Mouse (Mus musculus) E14TG2a.4 (cell line): Measurements from ENCODE around the gene Auts2.

Source experiments
- H3K27me3 ChIP-seq: 2 replicates; pipeline ENCODE4 v1.6.1; 2014; ENCODE audit warnings: low read length, control low read depth; ENCODE audit not compliant: insufficient read depth
- H3K36me3 ChIP-seq: 2 replicates; pipeline ENCODE4 v1.6.1; 2014; ENCODE audit warnings: low read length, control low read depth; ENCODE audit not compliant: insufficient read depth
- H3K4me1 ChIP-seq: replicated peaks from 2 replicates; pipeline ENCODE4 v1.6.1; 2014; ENCODE audit warnings: low read depth, low read length, control low read depth
- H3K4me3 ChIP-seq: replicated peaks from 2 replicates; pipeline ENCODE4 v1.5.1; 2014; ENCODE audit warnings: mild to moderate bottlenecking, low read length
- H3K9me3 ChIP-seq: 2 replicates; pipeline ENCODE4 v1.6.1; 2014; ENCODE audit warnings: low read length, control low read depth
- CTCF ChIP-seq: conservative IDR thresholded peaks from 2 replicates; pipeline ENCODE4 v1.5.1; 2014; ENCODE audit warnings: low read length
- NANOG ChIP-seq: IDR thresholded peaks from 2 replicates; pipeline ENCODE4 v1.6.1; 2014; ENCODE audit warnings: borderline replicate concordance, low read length, mixed read lengths
- POU5F1 ChIP-seq: IDR thresholded peaks from 2 replicates; pipeline ENCODE4 v1.6.1; 2014; ENCODE audit warnings: low read length, borderline replicate concordance

Gene Auts2

GRCm38 (mm10) chr5:132490326-132490725 is 52.8 kb downstream of the Auts2 start:
- TF ChIP-seq POU5F1 (no peak), NANOG (no peak), CTCF (no peak)
- 0 out of 2 replicates have a peak, but pooled peaks cover 3% of the 10 kb centered on the region for H3K27me3 ChIP-seq
- peaks cover 12% of the 10 kb centered on the region for H3K4me1 ChIP-seq
- no peak overlapping the region for H3K4me3 ChIP-seq
- no peaks in the 10 kb centered on the region for H3K9me3 ChIP-seq
- H3K36me3 ChIP-seq: no peaks in the 10 kb centered on the region

DNA sequence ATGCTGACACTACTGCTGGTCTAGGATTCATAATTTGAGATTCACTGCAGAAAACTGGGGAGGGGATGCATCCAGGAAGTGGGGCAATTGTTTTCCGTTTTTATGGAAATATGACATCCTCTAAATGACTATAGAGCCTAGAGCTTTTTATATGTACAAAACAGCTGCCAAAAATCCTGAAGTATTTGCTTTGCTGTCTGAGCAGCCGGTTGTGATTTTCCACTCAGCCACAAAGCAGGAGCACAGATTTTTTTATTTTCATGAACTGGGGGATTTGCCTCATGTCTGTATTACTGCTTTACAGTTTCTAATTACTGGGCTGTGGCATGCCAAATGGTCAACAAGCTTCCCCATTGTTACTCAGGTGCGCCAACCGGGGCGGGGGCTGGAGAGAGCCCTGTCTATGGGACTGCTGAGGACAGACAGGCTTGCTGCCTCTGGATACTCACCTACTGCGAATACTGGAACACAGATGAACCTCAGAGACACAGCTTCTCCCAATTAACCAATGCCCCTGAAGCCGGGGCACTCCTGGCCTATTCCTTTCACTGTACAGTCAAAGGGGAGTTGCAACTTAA is 53.3 kb downstream of the Auts2 start:
- H3K36me3 ChIP-seq: no peaks in the 10 kb centered on the region
- H3K9me3 ChIP-seq: no peaks in the 10 kb centered on the region
- peaks cover 4% of the 10 kb centered on the region; the same call in 1 of the 2 replicates for H3K27me3 ChIP-seq
- TF ChIP-seq CTCF (no peak), POU5F1 (no peak)
- H3K4me3 ChIP-seq: no peak overlapping the region
- peaks cover 12% of the 10 kb centered on the region for H3K4me1 ChIP-seq

GRCm38 (mm10) chr5:132486831-132487230 is 56.3 kb downstream of the Auts2 start:
- no peak for TF ChIP-seq POU5F1
- no peak for TF ChIP-seq CTCF
- TF ChIP-seq NANOG: no peak
- Histone ChIP-seq H3K9me3 (no peaks in the 10 kb centered on the region), H3K27me3 (peaks cover 21% of the 10 kb centered on the region), H3K4me1 (peaks cover 8% of the 10 kb centered on the region), H3K4me3 (no peak overlapping the region), H3K36me3 (no peaks in the 10 kb centered on the region)

DNA sequence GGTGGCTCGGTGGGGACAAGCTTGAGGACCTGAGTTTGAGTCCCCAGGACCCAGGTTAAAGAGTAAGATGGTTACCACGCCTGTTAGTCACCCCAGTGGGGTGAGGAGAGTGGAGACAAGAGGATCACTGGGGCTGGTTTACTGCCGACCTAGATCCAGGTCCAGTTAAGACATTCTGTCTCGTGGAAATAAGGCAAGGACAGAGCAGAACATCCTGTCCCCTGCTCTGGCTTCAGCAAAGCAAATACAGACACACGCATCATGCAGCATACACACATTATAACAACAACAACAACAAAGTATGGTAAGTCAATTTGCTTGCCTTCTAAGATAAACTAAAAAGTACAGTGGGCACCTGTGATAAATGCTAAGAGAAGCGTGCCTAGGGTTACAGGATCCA is 57.1 kb downstream of the Auts2 start:
- Histone ChIP-seq H3K27me3 (peaks cover 24% of the 10 kb centered on the region), H3K4me3 (no peak overlapping the region), H3K9me3 (no peaks in the 10 kb centered on the region), H3K4me1 (no peaks in the 10 kb centered on the region), H3K36me3 (no peaks in the 10 kb centered on the region)
- TF ChIP-seq CTCF (no peak), POU5F1 (no peak), NANOG (no peak)

DNA sequence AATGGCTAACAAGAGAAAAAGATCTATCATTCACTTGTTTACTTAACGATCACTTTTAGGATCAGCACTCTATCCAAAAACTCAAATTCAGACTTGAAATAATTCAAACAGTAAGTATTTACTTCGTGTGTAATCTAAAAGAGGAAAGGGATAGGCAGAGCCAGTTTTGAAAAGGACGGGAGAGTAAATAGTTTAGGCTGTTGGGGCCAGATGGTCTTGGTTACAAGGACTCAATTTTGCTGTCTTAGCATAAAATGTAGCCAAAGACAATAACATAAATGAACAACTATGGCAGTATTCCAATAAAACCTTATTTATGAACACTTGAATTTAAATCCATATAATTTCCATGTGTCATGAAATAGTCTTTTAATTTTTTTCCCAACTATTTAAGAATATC is 57.7 kb downstream of the Auts2 start:
- H3K4me1 ChIP-seq: no peaks in the 10 kb centered on the region
- H3K27me3 ChIP-seq: peaks cover 28% of the 10 kb centered on the region
- no peaks in the 10 kb centered on the region for H3K9me3 ChIP-seq
- H3K36me3 ChIP-seq: no peaks in the 10 kb centered on the region
- TF ChIP-seq CTCF (no peak), POU5F1 (no peak), NANOG (no peak)
- H3K4me3 ChIP-seq: no peak overlapping the region

DNA sequence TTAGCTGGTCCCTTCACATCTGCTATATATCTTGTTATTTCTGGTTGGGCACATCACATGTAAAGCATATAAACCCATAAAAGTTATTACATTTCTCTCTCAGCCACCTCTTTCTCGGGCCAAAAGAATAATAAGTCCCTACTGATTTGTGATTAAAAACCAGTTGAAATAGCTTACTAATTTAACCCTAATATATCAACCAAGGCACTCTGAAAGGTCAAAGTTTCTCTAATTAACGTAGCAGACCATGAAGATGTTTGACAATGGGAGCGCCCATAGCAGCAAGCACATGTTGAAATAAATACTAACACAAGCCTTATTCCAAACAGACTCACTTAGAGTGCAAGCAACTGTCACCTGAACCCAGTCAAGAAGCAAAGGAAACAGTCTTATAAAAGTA is 61.7 kb downstream of the Auts2 start:
- TF ChIP-seq POU5F1 (no peak), CTCF (no peak), NANOG (no peak)
- no peaks in the 10 kb centered on the region for H3K36me3 ChIP-seq
- peaks cover 18% of the 10 kb centered on the region for H3K4me1 ChIP-seq
- no peaks in the 10 kb centered on the region for H3K9me3 ChIP-seq
- no peak overlapping the region for H3K4me3 ChIP-seq
- peaks cover 35% of the 10 kb centered on the region for H3K27me3 ChIP-seq

- TF ChIP-seq POU5F1 (no peak), NANOG (no peak), CTCF (no peak)
- H3K4me3 ChIP-seq: no peak overlapping the region
- H3K4me1 ChIP-seq: peaks cover 18% of the 10 kb centered on the region
- H3K36me3 ChIP-seq: no peaks in the 10 kb centered on the region
- H3K9me3 ChIP-seq: no peaks in the 10 kb centered on the region
- H3K27me3 ChIP-seq: peaks cover 35% of the 10 kb centered on the region
Measured at GRCm38 (mm10) chr5:132480461-132480860, 62.7 kb downstream of the Auts2 start.

DNA sequence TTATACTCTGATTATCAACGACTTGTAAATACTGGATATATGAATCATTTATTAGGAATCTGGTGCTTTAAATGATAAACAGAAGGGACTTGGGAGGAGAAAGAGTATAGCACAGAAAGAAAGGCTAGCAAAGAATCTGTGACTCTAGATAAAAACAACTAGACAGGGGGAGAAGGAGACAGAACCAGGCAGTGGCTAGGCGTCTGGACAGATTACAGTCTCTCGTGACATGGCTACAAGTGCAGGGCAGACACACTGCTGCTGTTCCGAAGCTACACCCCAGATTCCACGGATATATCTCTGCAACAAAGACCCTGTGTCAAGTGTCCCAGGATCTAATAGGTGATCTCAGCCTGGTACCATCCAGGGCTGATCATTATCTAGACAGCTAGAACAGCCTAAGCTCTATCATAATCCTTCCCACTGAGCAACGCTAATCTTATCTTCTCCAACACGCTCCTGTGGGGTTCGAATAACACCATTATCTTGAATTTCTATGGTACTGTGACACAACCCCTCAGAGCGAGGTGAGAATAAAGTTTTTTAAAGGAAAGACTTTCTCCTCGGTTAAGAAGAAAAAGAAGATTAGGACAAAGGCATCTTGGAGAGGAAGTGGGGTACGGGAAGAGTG is 63.8 kb downstream of the Auts2 start:
- no peak for TF ChIP-seq CTCF
- no peak for TF ChIP-seq POU5F1
- Histone ChIP-seq H3K36me3 (no peaks in the 10 kb centered on the region), H3K9me3 (no peaks in the 10 kb centered on the region), H3K27me3 (peaks cover 39% of the 10 kb centered on the region), H3K4me1 (peaks cover 18% of the 10 kb centered on the region), H3K4me3 (no peak overlapping the region)

DNA sequence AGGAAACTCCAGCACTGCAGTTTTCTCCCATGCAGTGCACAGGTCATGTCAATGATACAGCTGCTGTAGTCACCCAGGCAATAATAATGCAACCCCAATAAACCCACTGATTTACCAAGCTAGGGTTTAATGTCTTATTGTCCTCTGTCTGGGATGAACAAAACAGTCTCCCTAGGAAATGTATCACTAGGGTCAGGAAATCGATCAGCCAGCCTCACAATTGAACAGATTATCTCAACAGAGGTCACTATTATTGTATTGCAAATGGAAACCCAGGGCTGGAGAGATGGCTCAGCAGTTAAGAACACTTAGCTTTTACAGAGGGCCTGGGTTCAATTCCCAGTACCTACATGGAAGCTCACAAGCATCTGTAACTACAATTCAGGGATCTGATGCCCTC is 65.6 kb downstream of the Auts2 start:
- H3K9me3 ChIP-seq: no peaks in the 10 kb centered on the region
- no peak overlapping the region for H3K4me3 ChIP-seq
- no peaks in the 10 kb centered on the region for H3K36me3 ChIP-seq
- H3K4me1 ChIP-seq: peaks cover 18% of the 10 kb centered on the region
- TF ChIP-seq NANOG (peak; percentile 99), CTCF (no peak)
- H3K27me3 ChIP-seq: peaks cover 37% of the 10 kb centered on the region
